Mouse (Mus musculus): Measurements from ENCODE around the gene Cst8.
"Not testable (repeated sequence)": the region's sequence is repeated elsewhere in the genome, so short reads cannot be mapped to it uniquely, and the experiment has no call there.

Cst8 gene

DNA sequence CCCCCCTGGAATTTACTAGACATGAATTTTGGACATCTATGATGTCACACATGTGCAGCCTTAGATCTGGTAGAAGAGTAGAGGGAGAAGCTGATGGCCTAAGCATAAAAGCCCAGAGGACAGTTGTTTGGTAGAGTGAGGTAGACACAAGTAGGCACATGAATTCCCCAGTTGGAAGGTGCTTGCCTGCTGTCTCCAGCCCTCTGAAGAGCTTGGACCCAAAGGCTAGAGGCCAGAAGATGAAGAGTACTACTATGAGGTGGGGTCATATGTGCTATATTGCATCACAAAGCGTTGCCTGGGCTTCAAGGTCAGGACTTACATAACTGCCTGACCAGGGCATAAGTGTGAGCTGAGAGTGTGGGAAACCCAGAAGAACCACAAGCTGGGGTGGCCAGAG is at the start of gene Cst8:
Gene Cst8 (plus strand): TSS at position 301 of the 400 bp plus-strand sequence.
- in situ Hi-C loops (cut with MboI): no loop called here

DNA sequence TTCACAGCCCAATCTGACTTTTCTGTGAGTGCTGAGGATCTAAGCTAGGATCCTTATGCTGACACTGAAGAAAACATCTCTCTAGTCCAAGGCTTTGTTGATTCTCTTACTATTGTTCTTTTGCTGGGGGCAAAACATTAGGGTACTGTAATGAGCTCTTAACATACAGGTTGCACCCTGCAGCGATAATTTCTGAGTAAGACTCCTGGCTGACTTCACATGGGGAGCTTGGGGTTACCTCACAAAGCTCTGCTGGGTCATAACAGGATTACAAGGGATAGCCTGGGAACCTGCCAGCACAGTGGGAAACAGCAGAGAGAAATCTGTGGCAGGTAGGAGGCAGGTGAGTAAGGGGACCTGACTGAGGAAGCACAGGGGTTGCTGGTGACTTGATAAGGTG is 48.5 kb upstream of the Cst8 start, which contains the start of gene Cstl1:
Gene Cstl1 (plus strand): TSS at position 301 of the 400 bp plus-strand sequence.
- in situ Hi-C loops (cut with MboI): loop anchor here (10.0 kb wide), 1 partner anchor 155 kb away; no protein-coding TSS in a partner anchor

DNA sequence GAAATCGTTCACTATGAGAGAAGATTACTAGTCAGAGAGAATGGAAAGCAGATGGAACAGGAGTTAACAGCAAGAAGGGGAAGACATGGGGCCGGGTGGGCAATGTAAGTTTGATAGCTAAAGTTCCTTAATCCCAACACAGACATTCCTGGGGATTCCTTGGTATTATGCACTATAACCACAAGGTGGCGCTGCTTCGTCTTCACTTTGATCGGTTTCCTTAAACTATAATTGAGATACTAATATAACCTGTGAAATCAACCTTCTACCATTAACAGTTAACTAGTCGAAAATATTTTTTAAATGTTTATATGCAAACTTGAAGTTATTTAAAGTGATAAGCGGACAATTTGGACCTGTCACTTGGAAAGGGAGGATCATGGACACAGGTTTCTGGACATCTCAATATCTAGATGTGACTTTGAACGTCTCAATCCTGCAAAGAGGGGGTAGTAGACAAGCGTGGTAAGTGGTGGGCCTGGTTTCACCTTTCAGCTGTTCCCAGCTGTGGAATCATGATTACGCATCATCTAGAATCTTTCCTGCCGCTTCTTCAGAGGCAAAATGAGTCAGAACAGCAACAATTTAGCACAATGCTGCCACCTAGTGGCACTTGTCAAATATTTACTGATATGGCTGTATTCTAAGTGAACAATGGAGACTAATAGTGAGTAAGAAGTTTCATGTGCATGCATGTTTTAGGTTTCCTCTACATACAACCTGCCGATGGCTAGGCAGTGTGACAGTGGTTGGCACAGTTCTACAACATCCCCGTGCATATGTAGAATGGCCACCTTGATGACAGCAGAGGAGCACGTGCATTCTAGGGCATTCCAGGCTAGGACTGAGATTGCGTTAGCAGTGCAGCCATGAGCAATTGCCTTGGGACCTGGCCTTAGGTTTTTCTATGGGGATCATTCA is 46.4 kb upstream of the Cst8 start:
- in situ Hi-C loops (cut with MboI): loop anchor here (10.0 kb wide), 1 partner anchor 153 kb away; no protein-coding TSS in a partner anchor

DNA sequence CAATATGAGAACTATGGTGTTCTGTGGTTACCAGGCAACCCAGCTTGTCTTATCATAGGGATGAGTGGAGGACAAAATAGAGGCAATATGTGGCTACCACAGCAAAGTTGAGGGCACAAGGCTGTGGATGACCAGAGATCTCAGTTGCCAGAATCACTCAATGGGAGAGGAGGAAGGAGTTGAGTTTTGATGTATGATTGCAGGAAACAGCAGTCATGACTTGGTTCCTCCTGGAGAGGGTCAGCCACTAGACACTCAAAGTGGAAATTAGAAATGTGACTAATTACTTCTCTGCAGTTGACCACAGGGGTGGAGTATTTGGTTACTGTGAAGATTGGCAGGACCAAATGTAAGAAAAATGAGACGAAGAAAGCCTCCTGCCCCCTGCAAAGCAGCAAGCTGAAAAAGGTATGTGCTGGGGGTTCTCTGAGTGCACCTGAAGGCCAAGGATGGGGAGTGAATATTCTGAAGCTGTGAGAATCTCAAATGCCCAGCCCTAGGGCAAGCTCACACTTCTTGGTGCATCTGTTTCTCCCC is 44.2 kb upstream of the Cst8 start:
- in situ Hi-C loops (cut with MboI): loop anchor here (10.0 kb wide), 1 partner anchor 150 kb away; no protein-coding TSS in a partner anchor

DNA sequence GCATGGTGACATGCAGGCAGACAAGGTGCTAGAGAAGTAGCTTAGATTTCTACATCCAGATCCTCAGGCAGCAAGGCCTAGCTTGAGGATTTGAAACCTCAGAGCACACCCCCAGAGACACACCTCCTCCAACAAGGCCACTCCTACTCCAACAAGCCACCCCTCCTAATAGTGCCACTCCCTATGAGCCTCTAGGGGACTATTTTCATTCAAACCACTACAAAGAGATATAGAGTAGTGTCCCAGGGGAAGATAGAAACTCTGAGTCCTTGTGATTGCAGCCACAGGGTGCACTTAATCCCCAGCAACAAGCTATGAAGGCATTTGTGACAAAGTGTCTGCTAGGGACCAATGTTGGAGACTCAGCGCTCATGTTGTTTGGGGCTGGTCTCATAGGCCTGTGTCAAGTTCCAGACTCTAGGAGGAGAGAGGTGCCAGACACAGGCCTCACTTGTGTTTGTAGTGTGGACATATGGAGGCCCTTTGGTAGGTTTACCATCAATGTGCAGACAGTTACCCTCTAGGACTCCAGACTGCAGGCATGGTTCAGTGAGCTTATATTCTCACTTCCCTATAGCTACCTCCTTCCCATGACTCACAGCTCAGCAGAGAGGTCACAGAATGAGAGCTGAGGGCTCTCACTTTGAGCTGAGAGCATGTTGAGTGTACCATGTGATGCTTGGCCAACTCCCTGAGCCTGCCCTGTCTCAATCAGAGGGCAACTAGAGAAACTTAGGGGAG is 34.8 kb upstream of the Cst8 start:
- in situ Hi-C loops (cut with MboI): no loop called here

DNA sequence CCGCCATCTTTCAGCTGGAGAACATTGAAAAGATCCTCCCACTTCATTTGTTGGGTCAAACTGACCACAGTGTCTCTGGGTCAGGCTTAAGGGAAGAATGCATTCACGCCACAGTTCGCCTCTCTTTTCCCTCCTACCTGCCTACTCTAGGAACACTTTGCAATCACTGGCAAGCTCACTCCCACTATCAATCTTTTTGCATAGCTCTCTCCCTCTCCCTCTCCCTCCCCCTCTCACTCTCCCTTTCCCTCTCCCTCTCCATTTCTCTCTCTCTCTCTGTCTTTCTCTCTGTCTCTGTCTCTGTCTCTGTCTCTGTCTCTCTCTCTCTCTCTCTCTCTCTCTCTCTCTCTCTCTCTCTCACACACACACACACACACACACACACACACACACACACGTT is 27.2 kb upstream of the Cst8 start, which contains the start of gene Cst11:
Gene Cst11 (minus strand): TSS at position 101 of the 400 bp plus-strand sequence.
- in situ Hi-C loops (cut with MboI): not testable (repeated sequence)

DNA sequence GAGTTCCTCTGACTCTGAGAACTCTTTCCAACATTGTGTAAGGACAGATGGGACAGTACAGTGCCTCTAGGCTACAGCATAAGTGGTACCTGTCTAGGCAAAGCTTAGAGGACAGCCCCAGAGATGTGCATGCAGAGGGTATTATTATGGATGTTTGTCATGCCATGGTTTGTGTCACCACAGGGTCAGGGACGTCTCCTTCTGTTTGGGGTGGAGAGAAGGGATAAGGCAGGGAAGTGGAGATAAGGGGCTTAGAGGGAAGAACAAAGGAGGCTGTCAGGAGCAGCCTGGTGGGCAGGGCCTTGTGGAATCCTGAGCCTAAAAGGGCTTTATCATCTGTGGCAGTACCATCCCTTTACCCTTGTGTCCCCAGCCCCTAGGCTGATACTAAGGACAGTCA is 16.9 kb upstream of the Cst8 start, which contains the start of gene 8030411F24Rik:
Gene 8030411F24Rik (plus strand): TSS at position 301 of the 400 bp plus-strand sequence.
- in situ Hi-C loops (cut with MboI): no loop called here

DNA sequence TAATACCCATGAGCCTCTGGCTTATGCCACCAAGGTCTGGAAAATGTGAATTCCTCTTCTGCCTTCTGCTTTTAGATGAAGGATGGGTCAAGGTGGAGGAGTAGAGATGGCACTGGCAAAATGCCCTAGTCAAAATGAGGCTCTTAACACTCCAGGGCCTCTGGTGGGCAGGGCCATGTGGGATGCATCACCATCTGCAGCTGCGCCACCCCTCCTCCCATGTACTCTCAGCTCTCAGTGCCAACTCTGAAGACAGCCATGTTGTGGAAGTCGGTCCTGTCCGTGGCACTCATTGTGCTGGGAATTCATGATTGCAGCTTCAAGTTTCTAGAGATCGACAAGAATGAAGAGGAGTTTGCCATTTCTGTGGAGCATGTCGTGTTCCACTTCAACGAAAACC is 9.4 kb upstream of the Cst8 start, which contains the start of gene Cst12:
Gene Cst12 (plus strand): TSS at position 220 of the 400 bp plus-strand sequence.
- in situ Hi-C loops (cut with MboI): no loop called here

DNA sequence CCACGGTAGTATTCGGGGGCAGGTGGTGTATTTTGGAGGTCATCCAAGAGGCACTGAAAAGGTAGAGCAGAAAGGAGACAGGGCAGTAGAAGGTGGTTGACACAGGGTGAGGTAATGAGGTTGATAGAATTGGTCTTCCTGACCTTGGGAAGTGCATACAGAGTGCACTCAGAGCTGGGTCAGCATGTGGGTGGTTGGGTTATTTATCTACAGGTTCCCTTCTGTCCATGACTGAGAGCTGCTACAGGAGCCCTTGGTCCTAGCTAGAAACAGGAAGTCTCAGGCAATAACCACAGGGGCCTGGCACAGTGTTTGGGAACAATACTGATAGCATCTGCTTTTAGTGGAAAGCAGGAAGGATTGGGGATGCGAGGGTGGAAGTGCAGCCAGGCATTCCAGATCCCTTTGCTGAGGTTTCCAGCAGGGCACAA is 2.9 kb downstream of the Cst8 start:
- in situ Hi-C loops (cut with MboI): no loop called here

DNA sequence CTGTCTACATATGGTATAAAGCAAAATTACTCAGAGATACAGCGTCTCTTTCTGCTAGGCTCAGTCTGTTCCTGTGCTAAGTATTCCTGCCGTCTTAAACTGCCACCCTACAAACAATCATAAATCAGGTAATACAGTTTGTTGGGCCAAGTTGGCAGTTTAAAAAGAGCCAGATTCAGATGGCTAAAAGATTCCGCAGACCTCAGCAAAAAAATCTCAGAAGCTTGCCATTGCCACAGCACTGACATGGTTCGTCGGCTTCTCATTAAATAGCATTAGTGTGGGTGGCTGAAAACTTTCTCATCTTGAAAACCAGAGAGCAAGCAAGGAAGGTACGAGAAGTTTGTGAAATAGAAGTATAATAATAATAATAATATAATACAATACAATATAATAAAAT is 8.1 kb downstream of the Cst8 start:
- in situ Hi-C loops (cut with MboI): no loop called here

DNA sequence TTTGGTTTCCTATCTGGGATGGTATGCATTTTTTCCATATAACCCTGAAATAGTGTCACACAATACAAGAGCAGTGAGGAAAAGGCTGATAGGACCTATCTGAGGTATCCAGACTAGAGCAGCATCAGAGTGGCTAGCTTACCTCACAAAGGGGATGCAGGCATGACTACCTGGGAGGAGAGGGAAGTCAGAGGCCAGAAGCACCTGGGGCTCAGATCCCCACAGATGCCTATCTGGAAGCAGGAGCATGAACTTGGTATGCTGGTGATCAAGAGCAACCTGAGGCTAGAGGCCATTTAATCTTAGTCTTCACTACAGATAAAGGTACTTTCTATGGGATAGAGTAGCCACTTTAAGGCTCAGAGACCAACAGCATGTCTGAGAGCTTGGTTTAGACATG is 21.3 kb downstream of the Cst8 start, which contains the start of gene Cst13:
Gene Cst13 (plus strand): TSS at position 173 of the 400 bp plus-strand sequence.
- in situ Hi-C loops (cut with MboI): no loop called here

DNA sequence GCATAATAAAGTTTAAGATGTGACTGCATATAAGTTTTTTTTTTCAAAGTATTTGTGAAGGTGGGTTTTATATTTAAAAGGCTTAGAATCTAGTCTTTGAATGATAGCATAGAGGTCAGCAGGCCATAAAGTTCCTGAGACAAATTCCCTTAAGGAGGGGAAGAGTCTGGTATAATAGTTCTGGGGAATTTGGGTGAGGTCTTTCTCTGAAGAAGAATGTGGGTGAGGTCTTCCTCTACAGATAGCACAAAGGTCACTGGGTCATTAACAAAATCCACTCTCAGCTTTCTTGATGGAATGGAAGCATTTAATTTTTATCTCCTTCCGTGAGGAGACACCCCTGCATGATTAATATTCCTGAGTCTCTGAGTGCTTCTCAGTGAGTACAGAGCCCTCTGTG is 27.4 kb downstream of the Cst8 start:
- in situ Hi-C loops (cut with MboI): no loop called here

DNA sequence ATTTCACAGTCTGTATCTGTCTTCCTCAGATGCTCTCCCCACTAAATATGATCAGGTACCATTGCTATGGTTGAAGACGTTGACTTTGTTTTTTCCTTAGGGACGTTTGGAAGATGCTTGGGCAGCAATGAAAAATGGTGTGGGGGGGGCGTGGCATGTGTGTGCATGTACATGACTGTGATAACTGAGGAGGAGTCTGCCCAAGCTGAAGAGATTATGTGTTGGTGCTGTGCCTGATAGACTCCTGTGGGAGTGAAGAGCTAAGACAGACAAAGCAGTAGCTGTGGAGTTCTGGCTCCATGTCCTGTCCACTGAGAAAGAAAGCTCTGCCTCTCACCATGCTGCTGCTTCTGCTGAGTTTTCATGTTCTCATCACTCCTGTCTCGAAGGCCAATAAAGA is 36.3 kb downstream of the Cst8 start, which contains the start of gene Cst9:
Gene Cst9 (plus strand): TSS at position 236 of the 400 bp plus-strand sequence.
- in situ Hi-C loops (cut with MboI): no loop called here

DNA sequence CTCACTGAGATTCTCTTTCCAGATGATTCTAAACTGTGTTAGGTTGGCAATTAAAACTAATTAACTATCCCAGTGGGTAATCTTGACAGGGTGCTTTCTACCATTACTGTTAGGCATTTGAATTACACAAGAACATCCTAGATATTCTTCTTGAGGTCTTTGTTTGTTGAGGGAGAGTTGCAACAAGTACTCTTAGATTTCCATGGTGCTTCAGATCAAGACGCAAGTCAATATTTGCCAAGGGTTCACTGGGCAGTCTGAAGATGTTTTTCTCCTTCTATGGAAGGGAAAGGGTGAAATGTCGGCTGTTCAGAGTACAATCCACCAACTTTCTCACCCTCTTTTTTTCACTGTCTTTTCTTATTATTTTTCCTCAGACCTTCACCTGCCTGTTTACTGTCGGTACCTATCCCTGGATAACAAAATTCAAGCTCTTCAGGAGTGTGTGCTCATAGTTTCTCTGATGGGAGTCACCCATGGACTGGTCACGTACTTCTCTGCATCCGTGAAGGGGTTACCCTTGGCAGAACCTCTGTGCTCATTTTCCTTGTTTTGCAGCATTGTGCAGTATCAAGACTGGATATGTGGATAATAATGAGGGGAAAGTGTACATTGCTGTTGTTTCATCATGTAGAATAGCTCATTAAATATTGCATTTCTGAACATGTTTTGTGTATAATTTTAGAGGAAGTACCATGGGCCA is 39.6 kb downstream of the Cst8 start:
- in situ Hi-C loops (cut with MboI): no loop called here

DNA sequence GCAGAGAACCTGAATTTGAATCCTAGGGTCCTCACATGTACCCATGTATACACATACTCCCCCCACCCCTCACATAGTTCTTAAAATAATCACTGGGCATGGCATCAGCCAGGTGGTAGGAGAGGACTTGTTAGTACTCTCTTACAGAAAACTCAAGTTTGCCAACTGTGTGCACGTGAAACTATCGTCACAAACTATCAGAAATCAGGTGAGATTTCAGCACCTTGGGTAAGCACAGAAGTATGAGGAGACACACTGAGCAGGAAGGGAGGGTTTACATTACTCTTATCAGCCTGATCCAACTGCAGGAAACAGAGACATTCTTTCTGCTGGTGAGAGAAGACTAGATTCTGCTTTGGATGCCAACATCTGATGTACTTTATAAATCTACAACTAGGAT is 40.6 kb downstream of the Cst8 start:
- in situ Hi-C loops (cut with MboI): no loop called here

DNA sequence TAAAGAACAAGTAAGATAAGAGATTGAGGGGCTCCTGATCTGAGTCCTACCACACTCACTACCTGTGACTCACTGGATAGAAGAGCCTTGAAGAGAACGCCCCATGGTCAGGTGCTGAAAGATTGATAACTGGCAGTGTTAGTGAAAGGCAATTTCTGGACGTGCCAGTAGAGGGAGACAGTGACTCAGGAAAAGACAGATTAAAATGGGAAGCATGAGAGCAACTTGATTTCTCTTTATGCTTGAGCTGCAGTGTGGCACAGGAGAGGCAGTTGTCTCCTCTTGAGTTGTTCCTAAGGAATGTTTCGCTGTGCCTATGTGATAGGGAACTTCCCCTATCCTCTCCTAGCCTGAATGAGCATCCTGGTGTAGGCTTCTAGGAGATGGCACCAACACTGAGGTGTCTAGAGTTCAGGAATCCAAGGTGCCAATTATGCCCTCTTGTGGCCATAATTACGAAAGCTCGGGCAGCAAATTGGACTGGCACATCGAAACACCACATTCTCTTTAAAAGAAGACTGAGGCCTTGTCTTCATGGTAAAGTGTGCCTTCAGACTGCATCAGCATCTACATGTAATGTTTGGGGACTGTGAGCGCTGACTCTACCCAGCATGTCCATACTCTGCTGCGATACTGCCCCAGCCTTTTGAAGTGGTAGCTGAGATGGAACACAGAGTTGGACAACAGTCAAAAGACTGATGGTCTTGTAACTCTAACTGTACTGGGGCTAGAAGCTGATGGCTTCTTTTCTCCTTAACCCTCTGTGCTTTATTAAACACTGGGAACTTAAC is 52.7 kb downstream of the Cst8 start:
- in situ Hi-C loops (cut with MboI): loop anchor here (5.0 kb wide), 1 partner anchor 51 kb away; no protein-coding TSS in a partner anchor

Data from mature B cell (primary cell).